Mouse (Mus musculus) lung, embryonic 14.5 days (tissue): ENCODE measurements around the gene Ralgapa1. TPM values are rescaled to one million over a fixed set of nuclear protein-coding genes. Genes with fewer than 3 reads are reported as not detected.

Source experiments
- ATAC-seq: fragments of 200-750 bp; cut with Nextera tagmentation; 2 replicates; pipeline ENCODE4 v1.8.0; 2017; ENCODE audit warnings: mild to moderate bottlenecking, moderate TSS enrichment, moderate library complexity; ENCODE audit not compliant: insufficient read depth
- DNase-seq: peaks from one replicate; pipeline ENCODE4 v3.0.0-alpha.2; 2015
- H3K27ac ChIP-seq: fragments of 300-500 bp; sonication (generic); 2 replicates; pipeline ENCODE4 v1.5.1; 2014; ENCODE audit warnings: low read depth, mild to moderate bottlenecking, moderate library complexity
- H3K27me3 ChIP-seq: fragments of 300-500 bp; sonication (generic); 2 replicates; pipeline ENCODE4 v1.6.1; 2014; ENCODE audit warnings: low read length, control low read depth; ENCODE audit not compliant: insufficient read depth
- H3K36me3 ChIP-seq: fragments of 300-500 bp; sonication (generic); 2 replicates; pipeline ENCODE4 v1.6.1; 2014; ENCODE audit warnings: control low read depth; ENCODE audit not compliant: insufficient read depth
- H3K4me1 ChIP-seq: fragments of 300-500 bp; sonication (generic); 2 replicates; pipeline ENCODE4 v1.6.1; 2014; ENCODE audit warnings: antibody characterized with exemption, control low read depth; ENCODE audit not compliant: insufficient read depth
- H3K4me2 ChIP-seq: fragments of 300-500 bp; sonication (generic); 2 replicates; pipeline ENCODE4 v1.6.1; 2014; ENCODE audit warnings: mild to moderate bottlenecking
- H3K4me3 ChIP-seq: fragments of 300-500 bp; sonication (generic); 2 replicates; pipeline ENCODE4 v1.5.1; 2014; ENCODE audit warnings: low read depth, low read length
- H3K9ac ChIP-seq: fragments of 300-500 bp; sonication (generic); 2 replicates; pipeline ENCODE4 v1.6.1; 2014
- H3K9me3 ChIP-seq: fragments of 300-500 bp; sonication (generic); 2 replicates; pipeline ENCODE4 v1.6.1; 2016; ENCODE audit warnings: low read depth, low read length, control low read depth
- CTCF ChIP-seq: IDR thresholded peaks from 2 replicates; pipeline ENCODE4 v1.5.1; 2016; ENCODE audit warnings: antibody characterized with exemption, low read depth
- WGBS: fragments of 180-500 bp; shearing (Covaris S2); extraction: QIAGEN DNeasy Blood & Tissue Kit; methylation state at CpG from one replicate; pipeline ENCODE4 v1.1.7; 2014; 5-methylcytosine and 5-hydroxymethylcytosine counted together
- polyA plus RNA-seq: library from polyadenylated mRNA; unstranded; fragments of >200 nt; fragmentation: Nextera tagmentation; extraction: Ambion mirVana; gene quantifications from 2 replicates; pipeline ENCODE4 v1.2.1, GENCODE M21; 2014

Gene Ralgapa1
- polyA plus RNA-seq, 1 experiment from 2014 or later: 20.4 TPM

DNA sequence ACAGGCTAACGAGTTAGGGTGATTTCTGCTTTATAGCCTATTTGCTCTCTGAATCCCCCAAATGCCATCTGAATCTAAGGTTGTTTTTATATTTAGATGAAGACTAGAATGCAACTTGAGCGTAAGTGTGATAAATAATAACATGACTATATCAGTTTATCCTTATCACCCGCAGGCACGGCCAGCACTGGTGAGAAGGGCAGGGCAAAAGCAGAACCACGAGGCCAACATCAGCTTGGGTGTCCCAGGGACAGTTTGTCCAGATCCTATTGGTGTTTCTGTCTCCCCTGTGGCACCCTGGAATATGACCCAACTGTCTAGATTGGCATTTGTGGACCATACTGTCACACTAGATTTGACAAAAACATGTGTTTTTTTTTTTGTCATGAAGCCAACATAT, 197.7 kb downstream of the Ralgapa1 start:
- Histone ChIP-seq H3K27ac (no peak overlapping the region), H3K4me1 (no peaks in the 10 kb centered on the region), H3K4me3 (no peak overlapping the region), H3K9me3 (no peaks in the 10 kb centered on the region), H3K27me3 (no peaks in the 10 kb centered on the region), H3K36me3 (no peaks in the 10 kb centered on the region), H3K9ac (no peak overlapping the region), H3K4me2 (no peak overlapping the region)
- no peak for DNase-seq
- ATAC-seq: no peak
- no peak for TF ChIP-seq CTCF
- 77% methylated on average over 5 of the region's 5 CpGs for WGBS

- DNase-seq: no peak
- TF ChIP-seq CTCF: no peak
These were observed 198.2 kb downstream of the Ralgapa1 start for GRCm38 (mm10) chr12:55622615-55623245.

GRCm38 (mm10) chr12:55620321-55620720, 200.6 kb downstream of the Ralgapa1 start:
- ATAC-seq (no peak), DNase-seq (no peak)
- no peaks in the 10 kb centered on the region for H3K36me3 ChIP-seq
- no peaks in the 10 kb centered on the region for H3K4me1 ChIP-seq
- no peak overlapping the region for H3K4me2 ChIP-seq
- H3K27me3 ChIP-seq: no peaks in the 10 kb centered on the region
- no peak overlapping the region for H3K9ac ChIP-seq
- no peak for TF ChIP-seq CTCF
- no peak overlapping the region for H3K27ac ChIP-seq
- 81% methylated on average over 2 of the region's 2 CpGs for WGBS
- H3K9me3 ChIP-seq: no peaks in the 10 kb centered on the region
- H3K4me3 ChIP-seq: no peak overlapping the region

More at GRCm38 (mm10) chr12:55622615-55623245, 198.2 kb downstream of the Ralgapa1 start:
- ATAC-seq: no peak
- no peaks in the 10 kb centered on the region for H3K36me3 ChIP-seq
- no peaks in the 10 kb centered on the region for H3K9me3 ChIP-seq
- WGBS: 59% methylated on average over 3 of the region's 3 CpGs
- no peak overlapping the region for H3K9ac ChIP-seq
- H3K4me2 ChIP-seq: no peak overlapping the region
- no peak overlapping the region for H3K4me3 ChIP-seq
- H3K4me1 ChIP-seq: no peaks in the 10 kb centered on the region
- H3K27me3 ChIP-seq: no peaks in the 10 kb centered on the region
- H3K27ac ChIP-seq: no peak overlapping the region

DNA sequence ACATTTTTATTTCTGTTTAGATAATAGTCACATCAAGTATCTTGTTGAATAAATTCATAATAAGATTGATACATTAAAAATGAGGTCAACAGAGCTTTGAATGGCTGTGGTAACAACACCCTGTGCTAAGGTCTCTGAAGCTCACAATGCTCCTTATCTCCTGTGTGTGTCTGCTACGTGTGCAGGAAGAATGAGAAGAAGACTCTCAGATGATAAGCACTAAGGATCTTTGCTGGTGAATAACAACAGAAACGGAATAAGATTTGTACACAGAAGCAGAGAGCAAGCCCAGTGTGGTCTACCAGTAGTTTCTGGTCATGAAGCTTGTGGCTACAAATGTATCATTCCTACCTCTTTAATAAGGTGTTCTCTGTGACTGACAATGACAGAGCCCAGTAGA, 210.2 kb downstream of the Ralgapa1 start:
- TF ChIP-seq CTCF: no peak
- Histone ChIP-seq H3K9me3 (no peaks in the 10 kb centered on the region), H3K4me2 (no peak overlapping the region), H3K9ac (no peak overlapping the region), H3K36me3 (no peaks in the 10 kb centered on the region), H3K4me1 (no peaks in the 10 kb centered on the region), H3K27me3 (no peaks in the 10 kb centered on the region), H3K4me3 (no peak overlapping the region), H3K27ac (no peak overlapping the region)
- DNase-seq: no peak
- WGBS: 47% methylated on average over 2 of the region's 2 CpGs
- no peak for ATAC-seq

- ATAC-seq: no peak
These were observed 213.1 kb downstream of the Ralgapa1 start for GRCm38 (mm10) chr12:55607902-55608301.

DNA sequence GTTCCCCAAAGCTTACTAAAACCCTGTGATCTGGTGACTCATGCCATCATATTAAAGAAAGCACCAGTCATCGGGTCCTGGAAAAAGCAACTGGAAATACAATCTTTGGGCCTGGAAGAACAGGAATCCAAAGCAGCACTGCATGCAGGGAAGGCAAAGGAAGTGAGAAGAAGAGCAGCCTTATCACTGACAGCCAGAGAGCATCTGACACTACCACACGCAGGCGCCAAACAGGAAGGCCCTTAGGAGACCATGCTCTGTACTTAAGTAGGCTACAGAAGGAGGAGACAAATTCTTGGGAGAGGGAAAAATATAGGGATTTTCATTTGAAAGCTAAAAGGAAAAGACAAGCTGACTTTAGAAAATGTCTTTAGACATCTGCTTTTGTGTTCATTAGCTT, 216.6 kb downstream of the Ralgapa1 start:
- H3K27me3 ChIP-seq: peaks cover 22% of the 10 kb centered on the region
- H3K4me2 ChIP-seq: no peak overlapping the region
- DNase-seq (no peak), ATAC-seq (no peak)
- H3K4me3 ChIP-seq: no peak overlapping the region
- no peak for TF ChIP-seq CTCF
- 63% methylated on average over 3 of the region's 3 CpGs for WGBS
- H3K9ac ChIP-seq: no peak overlapping the region
- H3K36me3 ChIP-seq: no peaks in the 10 kb centered on the region
- no peaks in the 10 kb centered on the region for H3K9me3 ChIP-seq
- no peaks in the 10 kb centered on the region for H3K4me1 ChIP-seq
- no peak overlapping the region for H3K27ac ChIP-seq

More at GRCm38 (mm10) chr12:55607902-55608301, 213.1 kb downstream of the Ralgapa1 start:
- Histone ChIP-seq H3K9ac (no peak overlapping the region), H3K4me3 (no peak overlapping the region), H3K4me1 (no peaks in the 10 kb centered on the region), H3K9me3 (no peaks in the 10 kb centered on the region), H3K27ac (no peak overlapping the region), H3K27me3 (no peaks in the 10 kb centered on the region), H3K4me2 (no peak overlapping the region), H3K36me3 (no peaks in the 10 kb centered on the region)
- DNase-seq: no peak
- no peak for TF ChIP-seq CTCF
- WGBS: 37% methylated on average over 4 of the region's 4 CpGs

- peak overlapping the region; percentile 79 for H3K4me2 ChIP-seq
- H3K4me1 ChIP-seq: no peaks in the 10 kb centered on the region
- no peak for DNase-seq
- H3K36me3 ChIP-seq: no peaks in the 10 kb centered on the region
- peaks cover 45% of the 10 kb centered on the region for H3K27me3 ChIP-seq
- no peaks in the 10 kb centered on the region for H3K9me3 ChIP-seq
- H3K27ac ChIP-seq: no peak overlapping the region
- TF ChIP-seq CTCF: no peak
- 4% methylated on average over 42 of the region's 42 CpGs for WGBS
- H3K4me3 ChIP-seq: peak overlapping the region; percentile 43
- no peak for ATAC-seq
- no peak overlapping the region for H3K9ac ChIP-seq
These were observed 220.4 kb downstream of the Ralgapa1 start for GRCm38 (mm10) chr12:55600503-55600994.
